Mouse (Mus musculus) embryonic fibroblast, embryonic 13.5 days (primary cell): ENCODE data around the gene Bcor.

Experiments used
- CTCF ChIP-seq: IDR thresholded peaks from 2 replicates; pipeline ENCODE4 v1.5.1; 2011; ENCODE audit warnings: mild to moderate bottlenecking, control low read depth, low read length, moderate library complexity, borderline replicate concordance; ENCODE audit not compliant: insufficient read depth
- POLR2A ChIP-seq: IDR thresholded peaks from 2 replicates; pipeline ENCODE4 v1.6.1; 2011; ENCODE audit warnings: low read depth, mild to moderate bottlenecking, control low read depth, low read length, moderate library complexity

DNA sequence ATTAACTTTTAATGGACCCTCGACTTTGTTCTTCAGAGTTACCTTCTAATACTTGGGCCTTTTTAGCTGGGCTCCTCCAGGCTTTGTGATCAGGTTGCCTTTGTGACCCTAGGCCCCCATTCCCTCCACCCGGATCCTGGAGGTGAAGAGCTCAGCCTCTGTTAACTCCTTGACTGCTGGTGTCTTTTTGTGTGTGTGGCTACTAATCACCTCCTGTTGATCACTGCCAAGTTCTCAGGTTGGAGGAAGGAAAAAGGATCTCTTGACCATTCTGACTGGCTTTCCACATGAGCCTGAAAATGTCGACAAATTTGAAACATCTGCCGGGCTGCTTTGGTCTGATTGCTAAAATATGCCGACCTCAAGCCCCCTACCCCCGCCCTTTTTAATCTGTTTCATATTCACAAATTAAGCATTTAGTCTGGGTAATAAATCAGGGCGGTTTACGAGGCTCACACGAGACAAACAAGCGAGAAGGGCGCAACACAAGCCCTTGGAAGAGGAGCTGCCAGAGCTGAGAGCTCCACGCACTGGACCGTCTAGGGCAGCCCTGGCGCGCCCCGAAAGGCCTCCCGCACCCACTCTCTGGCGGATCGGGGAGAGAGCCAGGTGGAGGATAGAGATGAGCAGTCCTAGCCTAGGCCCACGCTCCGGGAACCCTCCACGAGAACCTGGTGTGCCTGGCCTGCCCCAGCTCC lies 33.6 kb downstream of the Bcor start:
- TF ChIP-seq CTCF (no peak), POLR2A (no peak)
